ENCODE assay signal across 9 mouse cellular contexts in genomic region chr11:26996292-26997099, GRCm38 (mm10).
DNase-seq lines count a peak whose midpoint lies in the region; ATAC-seq and TF ChIP-seq lines count a peak whose summit lies in the region.
"Had no signal": no experiment of that assay in that cellular context is flagged by ENCODE, and none has a peak within 500 bp of the region (broad histone marks: within the 10 kb centered on the region; RNA-seq: fewer than 3 reads in every experiment).

No protein-coding gene starts in this region.

- WGBS in forebrain, embryonic 14.5 days, result 22% methylated on average over 3 of the region's 3 CpGs
- 37% methylated on average over 3 of the region's 3 CpGs for WGBS in neural tube, embryonic 11.5 days
- 31% methylated on average over 3 of the region's 3 CpGs for WGBS in kidney, embryonic 15.5 days

- POLR2A ChIA-PET in Patski (lab: Charles Lee), result no interaction called here

- no peak for ATAC-seq in Patski
- peak; percentile 74 for ATAC-seq in forebrain, embryonic 14.5 days
- no peak for ATAC-seq in neural tube, embryonic 11.5 days (ENCODE audit: insufficient read depth, low FRiP score, low TSS enrichment)
- no peak for ATAC-seq in kidney, embryonic 15.5 days (replicated peaks; ENCODE audit: low FRiP score)

- no peak overlapping the region for H3K9ac ChIP-seq in forebrain, embryonic 14.5 days (ENCODE audit: low read length)
- H3K9ac ChIP-seq in neural tube, embryonic 11.5 days (ENCODE audit: low read length), result no peak overlapping the region
- no peak overlapping the region for H3K9ac ChIP-seq in kidney, embryonic 15.5 days
- H3K9ac ChIP-seq: limb, embryonic 15.5 days had no signal

- peak; percentile 23 for TF ChIP-seq CTCF in Patski (IDR thresholded peaks at IDR 0.05)

- H3K36me3 ChIP-seq in forebrain, embryonic 14.5 days (ENCODE audit: control insufficient read depth, insufficient read depth, low read length), result no peaks in the 10 kb centered on the region
- H3K36me3 ChIP-seq in neural tube, embryonic 11.5 days (ENCODE audit: control insufficient read depth, insufficient read depth, low read length), result no peaks in the 10 kb centered on the region
- H3K36me3 ChIP-seq in kidney, embryonic 15.5 days, result no peaks in the 10 kb centered on the region
- H3K36me3 ChIP-seq: limb, embryonic 15.5 days had no signal

- H3K9me3 ChIP-seq in forebrain, embryonic 14.5 days (replicated peaks; ENCODE audit: control insufficient read depth, low read length), result no peaks in the 10 kb centered on the region
- no peaks in the 10 kb centered on the region for H3K9me3 ChIP-seq in neural tube, embryonic 11.5 days (ENCODE audit: control insufficient read depth, low read length)
- H3K9me3 ChIP-seq in kidney, embryonic 15.5 days (replicated peaks), result no peaks in the 10 kb centered on the region
- H3K9me3 ChIP-seq: limb, embryonic 15.5 days had no signal

- H3K27ac ChIP-seq in forebrain, embryonic 14.5 days (ENCODE audit: low read depth, low read length), result no peak overlapping the region
- H3K27ac ChIP-seq in neural tube, embryonic 11.5 days (ENCODE audit: low read depth, low read length), result no peak overlapping the region
- no peak overlapping the region for H3K27ac ChIP-seq in kidney, embryonic 15.5 days
- H3K27ac ChIP-seq: limb, embryonic 15.5 days had no signal

- H3K27me3 ChIP-seq in Patski, result peaks cover 14% of the 10 kb centered on the region
- no peaks in the 10 kb centered on the region for H3K27me3 ChIP-seq in forebrain, embryonic 14.5 days (replicated peaks; ENCODE audit: control insufficient read depth, insufficient read depth, low read length)
- no peaks in the 10 kb centered on the region for H3K27me3 ChIP-seq in neural tube, embryonic 11.5 days (ENCODE audit: control insufficient read depth, insufficient read depth, low read length)
- no peaks in the 10 kb centered on the region for H3K27me3 ChIP-seq in kidney, embryonic 15.5 days
- H3K27me3 ChIP-seq: limb, embryonic 15.5 days had no signal

- no peaks in the 10 kb centered on the region for H3K4me1 ChIP-seq in forebrain, embryonic 14.5 days (ENCODE audit: control insufficient read depth, insufficient read depth, low read length)
- H3K4me1 ChIP-seq in neural tube, embryonic 11.5 days (ENCODE audit: control insufficient read depth, insufficient read depth, low read length), result no peaks in the 10 kb centered on the region
- H3K4me1 ChIP-seq in kidney, embryonic 15.5 days, result no peaks in the 10 kb centered on the region
- H3K4me1 ChIP-seq: limb, embryonic 15.5 days had no signal

- CTCF ChIA-PET in Patski (lab: Charles Lee), result no interaction called here

- in situ Hi-C loops in Patski (cut with MboI; ENCODE audit: low pct_unique_long_range_greater_than_20kb), result no loop called here

- no peak overlapping the region for H3K4me3 ChIP-seq in forebrain, embryonic 14.5 days (ENCODE audit: low read depth, low read length)
- no peak overlapping the region for H3K4me3 ChIP-seq in neural tube, embryonic 11.5 days (ENCODE audit: low read depth, low read length)
- no peak overlapping the region for H3K4me3 ChIP-seq in kidney, embryonic 15.5 days (replicated peaks)
- H3K4me3 ChIP-seq: limb, embryonic 15.5 days had no signal

- no peak overlapping the region for H3K4me2 ChIP-seq in forebrain, embryonic 14.5 days (ENCODE audit: low read length)
- no peak overlapping the region for H3K4me2 ChIP-seq in neural tube, embryonic 11.5 days (ENCODE audit: low read depth)
- H3K4me2 ChIP-seq in kidney, embryonic 15.5 days, result no peak overlapping the region
- H3K4me2 ChIP-seq: limb, embryonic 15.5 days had no signal

- DNase-seq in 3T3-L1 (ENCODE audit: low read depth, low spot score), result peak; percentile 8
- DNase-seq in Patski (ENCODE audit: low read depth, low spot score), result no peak
- DNase-seq in forebrain, embryonic 14.5 days (ENCODE audit: low spot score), result peak; percentile 83
- DNase-seq in layer of hippocampus, postnatal 36 days, result peak; percentile 21 to 50
- DNase-seq in neural tube, embryonic 11.5 days (ENCODE audit: low spot score), result peak; percentile 38
- DNase-seq in thymus, postnatal 25 days, result no peak
- no peak for DNase-seq in adrenal gland, adult 8-10 months

Comparison
In these comparisons a context has a peak if more than half of its experiments do, and no peak if none do; other contexts are left out.
1. DNase-seq: peak in 3T3-L1 (single experiment), forebrain, embryonic 14.5 days (single experiment), layer of hippocampus, postnatal 36 days (2 of 2) and neural tube, embryonic 11.5 days (single experiment); none in Patski (single experiment), thymus, postnatal 25 days (single experiment) and adrenal gland, adult 8-10 months (single experiment).